Mouse (Mus musculus) testis, adult 2 months (tissue): ENCODE results near the gene Ccdc83.

Source experiments
- CTCF ChIP-seq: fragments of 200-500 bp; IDR thresholded peaks from 2 replicates; pipeline ENCODE4 v1.5.1; 2012; ENCODE audit warnings: low read depth, mild to moderate bottlenecking, inconsistent platforms, low read length, moderate library complexity; ENCODE audit not compliant: control insufficient read depth, insufficient read depth, insufficient replicate concordance
- POLR2A ChIP-seq: fragments of 200-500 bp; IDR thresholded peaks from 2 replicates; pipeline ENCODE4 v1.6.1; 2012; ENCODE audit warnings: low read depth, mild to moderate bottlenecking, inconsistent platforms, low read length, moderate library complexity; ENCODE audit not compliant: control insufficient read depth

GRCm38 (mm10) chr7:90243151-90243550 lies 22.4 kb downstream of the Ccdc83 start:
- TF ChIP-seq CTCF (no peak), POLR2A (no peak)
